Mouse (Mus musculus) stomach, embryonic 14.5 days (tissue): ENCODE results near the gene Prkca. TPM values are rescaled to one million over a fixed set of nuclear protein-coding genes. Genes with fewer than 3 reads are reported as not detected.

Source experiments
- ATAC-seq: fragments of 200-750 bp; cut with Nextera tagmentation; 2 replicates; pipeline ENCODE4 v1.8.0; 2017; ENCODE audit warnings: low read depth, moderate TSS enrichment; ENCODE audit not compliant: insufficient number of reproducible peaks, insufficient read depth, low FRiP score
- H3K27ac ChIP-seq: fragments of 300-500 bp; sonication (generic); 2 replicates; pipeline ENCODE4 v1.5.1; 2014; ENCODE audit warnings: mild to moderate bottlenecking, low read length, moderate library complexity, mixed read lengths
- H3K27me3 ChIP-seq: fragments of 300-500 bp; sonication (generic); 2 replicates; pipeline ENCODE4 v1.6.1; 2014; ENCODE audit warnings: low read length, control low read depth, mixed read lengths; ENCODE audit not compliant: control insufficient read depth, insufficient read depth
- H3K36me3 ChIP-seq: fragments of 300-500 bp; sonication (generic); 2 replicates; pipeline ENCODE4 v1.6.1; 2014; ENCODE audit warnings: mild to moderate bottlenecking, control low read depth, low read length, moderate library complexity, mixed read lengths; ENCODE audit not compliant: control insufficient read depth, insufficient read depth
- H3K4me1 ChIP-seq: fragments of 300-500 bp; sonication (generic); 2 replicates; pipeline ENCODE4 v1.6.1; 2014; ENCODE audit warnings: low read length, control low read depth, mixed read lengths; ENCODE audit not compliant: control insufficient read depth, insufficient read depth
- H3K4me2 ChIP-seq: fragments of 300-500 bp; sonication (generic); replicated peaks from 2 replicates; pipeline ENCODE4 v1.6.1; 2014; ENCODE audit warnings: low read depth, low read length, control low read depth
- H3K4me3 ChIP-seq: fragments of 300-500 bp; sonication (generic); 2 replicates; pipeline ENCODE4 v1.5.1; 2014; ENCODE audit warnings: low read depth, low read length, control low read depth
- H3K9ac ChIP-seq: fragments of 300-500 bp; sonication (generic); replicated peaks from 2 replicates; pipeline ENCODE4 v1.6.1; 2014; ENCODE audit warnings: low read depth, mild to moderate bottlenecking, control low read depth, low read length, moderate library complexity, mixed read lengths
- H3K9me3 ChIP-seq: fragments of 300-500 bp; sonication (generic); 2 replicates; pipeline ENCODE4 v1.6.1; 2016; ENCODE audit warnings: low read depth, low read length, control low read depth; ENCODE audit not compliant: control insufficient read depth
- WGBS: fragments of 180-500 bp; shearing (Covaris S2); extraction: QIAGEN DNeasy Blood & Tissue Kit; methylation state at CpG from one replicate; pipeline ENCODE4 v1.1.7; 2014; 5-methylcytosine and 5-hydroxymethylcytosine counted together
- polyA plus RNA-seq: library from polyadenylated mRNA; unstranded; fragments of >200 nt; fragmentation: Nextera tagmentation; extraction: Ambion mirVana; gene quantifications from 2 replicates; pipeline ENCODE4 v1.2.1, GENCODE M21; 2014

The Prkca gene
- polyA plus RNA-seq, 1 experiment from 2014 or later = 8.6 TPM

- Histone ChIP-seq H3K27me3 (no peaks in the 10 kb centered on the region), H3K9me3 (no peaks in the 10 kb centered on the region), H3K36me3 (no peaks in the 10 kb centered on the region), H3K9ac (no peak overlapping the region), H3K4me2 (no peak overlapping the region), H3K27ac (no peak overlapping the region), H3K4me3 (no peak overlapping the region), H3K4me1 (no peaks in the 10 kb centered on the region)
- WGBS = 65% methylated on average over 6 of the region's 6 CpGs
- no peak for ATAC-seq
These were observed 271.0 kb downstream of the Prkca start for GRCm38 (mm10) chr11:108072606-108073243.

GRCm38 (mm10) chr11:108071230-108071629 is 272.5 kb downstream of the Prkca start:
- 78% methylated on average over 6 of the region's 6 CpGs for WGBS
- no peaks in the 10 kb centered on the region for H3K27me3 ChIP-seq
- no peak overlapping the region for H3K4me3 ChIP-seq
- no peak overlapping the region for H3K27ac ChIP-seq
- no peaks in the 10 kb centered on the region for H3K9me3 ChIP-seq
- H3K4me1 ChIP-seq = no peaks in the 10 kb centered on the region
- no peak overlapping the region for H3K9ac ChIP-seq
- no peak for ATAC-seq
- H3K36me3 ChIP-seq = no peaks in the 10 kb centered on the region
- H3K4me2 ChIP-seq = no peak overlapping the region

GRCm38 (mm10) chr11:108070038-108070437 is 273.7 kb downstream of the Prkca start:
- H3K36me3 ChIP-seq = no peaks in the 10 kb centered on the region
- H3K4me3 ChIP-seq = no peak overlapping the region
- ATAC-seq = no peak
- H3K4me2 ChIP-seq = no peak overlapping the region
- no peaks in the 10 kb centered on the region for H3K4me1 ChIP-seq
- 50% methylated on average over 6 of the region's 6 CpGs for WGBS
- no peaks in the 10 kb centered on the region for H3K9me3 ChIP-seq
- H3K27me3 ChIP-seq = no peaks in the 10 kb centered on the region
- H3K27ac ChIP-seq = no peak overlapping the region
- H3K9ac ChIP-seq = no peak overlapping the region

DNA sequence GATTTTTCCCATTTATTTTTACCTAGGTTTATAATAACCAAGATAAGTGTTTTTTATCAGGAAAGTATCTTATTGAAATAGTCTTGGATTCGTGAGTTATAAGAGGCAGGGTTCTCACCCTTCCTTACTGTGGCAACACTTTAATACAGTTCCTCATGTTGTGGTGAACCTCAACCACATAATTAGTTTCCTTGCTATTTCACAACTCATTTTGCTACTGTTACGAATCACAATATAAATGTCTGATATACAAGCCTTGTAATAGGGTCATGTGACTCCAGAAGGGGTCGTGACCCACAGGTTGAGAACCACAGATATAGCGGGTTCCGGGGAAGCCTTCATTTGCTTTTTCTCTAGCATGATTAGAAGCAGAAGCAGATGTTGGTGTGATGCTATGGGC is 275.3 kb downstream of the Prkca start:
- 84% methylated on average over 5 of the region's 5 CpGs for WGBS
- no peaks in the 10 kb centered on the region for H3K9me3 ChIP-seq
- ATAC-seq = no peak
- H3K27ac ChIP-seq = no peak overlapping the region
- H3K4me2 ChIP-seq = no peak overlapping the region
- H3K4me3 ChIP-seq = no peak overlapping the region
- H3K9ac ChIP-seq = no peak overlapping the region
- H3K27me3 ChIP-seq = no peaks in the 10 kb centered on the region
- no peaks in the 10 kb centered on the region for H3K36me3 ChIP-seq
- H3K4me1 ChIP-seq = no peaks in the 10 kb centered on the region

- no peaks in the 10 kb centered on the region for H3K36me3 ChIP-seq
- no peak overlapping the region for H3K27ac ChIP-seq
- no peak for ATAC-seq
- H3K4me1 ChIP-seq = no peaks in the 10 kb centered on the region
- no peaks in the 10 kb centered on the region for H3K9me3 ChIP-seq
- 90% methylated on average over 7 of the region's 7 CpGs for WGBS
- no peak overlapping the region for H3K9ac ChIP-seq
- no peaks in the 10 kb centered on the region for H3K27me3 ChIP-seq
- no peak overlapping the region for H3K4me3 ChIP-seq
- H3K4me2 ChIP-seq = no peak overlapping the region
These were observed 276.6 kb downstream of the Prkca start for GRCm38 (mm10) chr11:108067161-108067560.

DNA sequence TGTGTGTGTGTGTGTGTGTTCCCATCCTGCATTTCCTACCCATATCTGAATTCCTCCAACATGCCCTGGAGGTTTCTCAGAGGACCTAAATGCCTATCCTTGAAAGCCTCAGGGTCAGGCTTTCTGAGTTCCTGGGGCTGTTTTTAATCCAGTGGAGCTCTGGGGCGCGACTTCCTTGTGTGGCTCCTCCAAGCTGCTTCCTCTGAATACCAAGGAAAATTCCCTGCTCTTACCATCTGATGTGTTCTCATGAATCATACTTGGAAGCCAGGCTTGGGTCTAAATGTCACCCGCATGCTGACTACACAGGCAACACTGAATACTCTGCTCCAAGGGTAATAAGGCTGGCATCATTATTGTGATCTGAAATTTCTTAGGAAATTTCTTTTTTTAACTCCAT is 279.3 kb downstream of the Prkca start:
- 71% methylated on average over 3 of the region's 3 CpGs for WGBS
- Histone ChIP-seq H3K36me3 (no peaks in the 10 kb centered on the region), H3K4me1 (no peaks in the 10 kb centered on the region), H3K27ac (no peak overlapping the region), H3K9ac (no peak overlapping the region), H3K4me3 (no peak overlapping the region), H3K4me2 (no peak overlapping the region), H3K9me3 (no peaks in the 10 kb centered on the region), H3K27me3 (no peaks in the 10 kb centered on the region)
- ATAC-seq = no peak

GRCm38 (mm10) chr11:108063096-108063495 is 280.6 kb downstream of the Prkca start:
- no peaks in the 10 kb centered on the region for H3K9me3 ChIP-seq
- no peak overlapping the region for H3K27ac ChIP-seq
- H3K36me3 ChIP-seq = no peaks in the 10 kb centered on the region
- WGBS = 67% methylated on average over 8 of the region's 8 CpGs
- H3K27me3 ChIP-seq = no peaks in the 10 kb centered on the region
- H3K4me1 ChIP-seq = no peaks in the 10 kb centered on the region
- H3K9ac ChIP-seq = no peak overlapping the region
- no peak overlapping the region for H3K4me2 ChIP-seq
- ATAC-seq = no peak
- H3K4me3 ChIP-seq = no peak overlapping the region

- H3K4me1 ChIP-seq = no peaks in the 10 kb centered on the region
- 81% methylated on average over 17 of the region's 17 CpGs for WGBS
- ATAC-seq = no peak
- no peaks in the 10 kb centered on the region for H3K9me3 ChIP-seq
- H3K27ac ChIP-seq = no peak overlapping the region
- H3K36me3 ChIP-seq = no peaks in the 10 kb centered on the region
- no peak overlapping the region for H3K4me2 ChIP-seq
- no peak overlapping the region for H3K9ac ChIP-seq
- H3K27me3 ChIP-seq = no peaks in the 10 kb centered on the region
- no peak overlapping the region for H3K4me3 ChIP-seq
These were observed 281.9 kb downstream of the Prkca start for GRCm38 (mm10) chr11:108061571-108062479.
